Mouse (Mus musculus) testis, adult 2 months (tissue): ENCODE measurements around the gene Mks1.

Experiments used
- CTCF ChIP-seq: fragments of 200-500 bp; IDR thresholded peaks from 2 replicates; pipeline ENCODE4 v1.5.1; 2012; ENCODE audit warnings: low read depth, mild to moderate bottlenecking, inconsistent platforms, low read length, moderate library complexity; ENCODE audit not compliant: control insufficient read depth, insufficient read depth, insufficient replicate concordance
- POLR2A ChIP-seq: fragments of 200-500 bp; IDR thresholded peaks from 2 replicates; pipeline ENCODE4 v1.6.1; 2012; ENCODE audit warnings: low read depth, mild to moderate bottlenecking, inconsistent platforms, low read length, moderate library complexity; ENCODE audit not compliant: control insufficient read depth

DNA sequence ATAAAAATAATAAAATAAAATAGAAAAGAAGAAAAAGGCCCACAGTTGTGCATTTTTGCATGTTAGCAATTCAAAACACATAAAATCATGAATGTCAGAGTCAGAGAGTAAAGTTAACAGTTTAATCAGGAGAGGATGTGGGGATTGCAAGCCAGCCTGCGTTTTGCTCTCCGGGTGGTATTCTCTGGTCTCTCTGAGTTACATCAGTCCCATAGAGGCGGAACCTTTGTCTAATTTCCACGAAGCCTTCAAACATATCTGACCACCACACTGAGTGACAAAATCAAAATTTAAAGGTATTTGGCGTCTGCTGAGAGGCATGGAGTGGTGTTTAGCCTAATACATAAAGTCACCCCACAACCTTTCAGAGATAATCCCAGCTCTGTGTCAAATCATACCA is 31.8 kb downstream of the Mks1 start:
- TF ChIP-seq CTCF (no peak), POLR2A (no peak)
